Comparison of ENCODE assay signal across 21 mouse cellular contexts in genomic region chr4:99527441-99527840, GRCm38 (mm10).
DNase-seq lines count a peak whose midpoint lies in the region; ATAC-seq and TF ChIP-seq lines count a peak whose summit lies in the region.
"Had no signal": no experiment of that assay in that cellular context is flagged by ENCODE, and none has a peak within 500 bp of the region (broad histone marks: within the 10 kb centered on the region; RNA-seq: fewer than 3 reads in every experiment).

No protein-coding gene starts in this region.

- no peaks in the 10 kb centered on the region for H3K9me3 ChIP-seq in heart, embryonic 10.5 days
- H3K9me3 ChIP-seq in intestine, embryonic 14.5 days (ENCODE audit: control insufficient read depth, low read length) = no peaks in the 10 kb centered on the region
- H3K9me3 ChIP-seq in intestine, postnatal 0 days (ENCODE audit: control insufficient read depth) = no peaks in the 10 kb centered on the region

- H3K4me1 ChIP-seq in heart, embryonic 10.5 days = no peaks in the 10 kb centered on the region
- H3K4me1 ChIP-seq in intestine, embryonic 14.5 days (replicated peaks; ENCODE audit: control insufficient read depth, insufficient read depth, low read length) = 0 out of 2 replicates have a peak, but pooled peaks cover 3% of the 10 kb centered on the region
- H3K4me1 ChIP-seq in intestine, postnatal 0 days (replicated peaks; ENCODE audit: control insufficient read depth, insufficient read depth, low read length) = no peaks in the 10 kb centered on the region

- H3K9ac ChIP-seq in intestine, embryonic 14.5 days (ENCODE audit: low read length) = no peak overlapping the region
- H3K9ac ChIP-seq in intestine, postnatal 0 days (ENCODE audit: low read depth, low read length) = no peak overlapping the region

- WGBS in heart, embryonic 10.5 days = 89% methylated on average over 12 of the region's 12 CpGs
- WGBS in intestine, embryonic 14.5 days = 93% methylated on average over 12 of the region's 12 CpGs
- WGBS in intestine, postnatal 0 days = 88% methylated on average over 12 of the region's 12 CpGs

- no peak overlapping the region for H3K4me2 ChIP-seq in intestine, embryonic 14.5 days (ENCODE audit: low read length)
- H3K4me2 ChIP-seq in intestine, postnatal 0 days (replicated peaks; ENCODE audit: low read depth) = no peak overlapping the region

- peak; percentile 57 for DNase-seq in heart, adult 11 months
- no peak for DNase-seq in heart, adult 9 months (ENCODE audit: low spot score in 2 of 2)
- peak; percentile 67 for DNase-seq in heart, embryonic 10.5 days (ENCODE audit: low spot score)
- no peak for DNase-seq in heart, adult 18-20 months
- peak; percentile 39 for DNase-seq in intestine, embryonic 14.5 days (ENCODE audit: low spot score)
- DNase-seq: adrenal gland, adult 2 months; adrenal gland, adult 8-10 months; adrenal gland, postnatal 10 days; adrenal gland, postnatal 14 days; adrenal gland, postnatal 25 days; adrenal gland, postnatal 36 days; B cell, adult 2 months; cerebellum, adult 11 months; cerebellum, adult 11-12 months; cerebellum, adult 18-20 months had no signal

- H3K4me3 ChIP-seq in heart, embryonic 10.5 days = no peak overlapping the region
- H3K4me3 ChIP-seq in intestine, embryonic 14.5 days (ENCODE audit: low read depth, low read length) = no peak overlapping the region
- H3K4me3 ChIP-seq in intestine, postnatal 0 days (ENCODE audit: low read depth, low read length) = no peak overlapping the region

- no peaks in the 10 kb centered on the region for H3K36me3 ChIP-seq in heart, embryonic 10.5 days
- no peaks in the 10 kb centered on the region for H3K36me3 ChIP-seq in intestine, embryonic 14.5 days (ENCODE audit: control insufficient read depth, insufficient read depth, low read length)
- H3K36me3 ChIP-seq in intestine, postnatal 0 days (ENCODE audit: control insufficient read depth, insufficient read depth) = no peaks in the 10 kb centered on the region
- H3K36me3 ChIP-seq: G1E had no signal

- no peak overlapping the region for H3K27ac ChIP-seq in heart, embryonic 10.5 days
- no peak overlapping the region for H3K27ac ChIP-seq in intestine, embryonic 14.5 days (ENCODE audit: low read depth)
- H3K27ac ChIP-seq in intestine, postnatal 0 days (ENCODE audit: low read depth, low read length) = no peak overlapping the region

- ATAC-seq in intestine, embryonic 14.5 days (replicated peaks; ENCODE audit: low FRiP score, low TSS enrichment, low read depth) = no peak
- ATAC-seq in intestine, postnatal 0 days = no peak
- ATAC-seq: activated CD4-positive, CD25-positive, alpha-beta regulatory T cell, adult 4 months; CD4-positive, CD25-positive, alpha-beta regulatory T cell, adult 4 months; Patski had no signal

- no peaks in the 10 kb centered on the region for H3K27me3 ChIP-seq in heart, embryonic 10.5 days (ENCODE audit: insufficient read depth, poor library complexity, severe bottlenecking)
- no peaks in the 10 kb centered on the region for H3K27me3 ChIP-seq in intestine, embryonic 14.5 days (replicated peaks; ENCODE audit: control insufficient read depth, insufficient read depth, low read length)
- H3K27me3 ChIP-seq in intestine, postnatal 0 days (replicated peaks; ENCODE audit: control insufficient read depth, insufficient read depth, low read length) = no peaks in the 10 kb centered on the region
- H3K27me3 ChIP-seq: CH12.LX, Patski had no signal

- TF ChIP-seq CTCF in intestine, postnatal 0 days (IDR thresholded peaks at IDR 0.05; ENCODE audit: low read depth) = no peak

Comparison
In these comparisons a context has a peak if more than half of its experiments do, and no peak if none do; other contexts are left out.
1. DNase-seq: peak in heart, adult 11 months (single experiment), heart, embryonic 10.5 days (single experiment) and intestine, embryonic 14.5 days (single experiment); none in heart, adult 9 months (0 of 2) and heart, adult 18-20 months (0 of 2).